Mouse (Mus musculus) layer of hippocampus, adult 18-20 months (tissue): ENCODE data around the gene Tshb. TPM values are rescaled to one million over a fixed set of nuclear protein-coding genes. Genes with fewer than 3 reads are reported as not detected.

Source experiments
- DNase-seq, 2 experiments: peaks; one replicate each; pipeline ENCODE4 v3.0.0; 2022; ENCODE audit warnings: low spot score in 2 of 2
- long read RNA-seq: library from polyadenylated mRNA; stranded (forward); transcript quantifications from one replicate; pipeline ENCODE4 v2.0.0, GENCODE M21; 2021
- total RNA-seq, 2 experiments: library from RNA; stranded (reverse); gene quantifications; 2 replicates each; pipeline ENCODE4 v1.2.3; 2021

Gene Tshb
- total RNA-seq: not detected
- long read RNA-seq: 0 reads

DNA sequence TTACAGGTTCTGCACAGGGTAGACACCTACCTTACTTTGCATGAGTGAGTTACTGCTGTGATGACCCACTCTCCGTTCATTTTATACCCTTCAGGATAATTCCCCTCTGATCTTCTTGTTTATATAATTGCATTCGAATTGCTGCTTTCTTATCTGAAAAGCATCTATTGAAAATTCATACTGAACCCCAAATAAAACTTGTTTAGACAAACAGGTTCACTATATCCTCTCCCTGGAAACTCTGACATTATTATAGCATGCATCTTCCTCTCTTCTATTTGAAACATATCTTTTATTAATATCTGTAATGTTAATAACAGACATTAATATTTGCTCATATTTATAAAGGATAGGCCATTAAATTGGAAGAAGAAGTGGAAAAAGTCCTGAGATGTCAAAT is at the start of gene Tshb:
Gene Tshb (minus strand): TSS at position 101 of the 400 bp plus-strand sequence.
- DNase-seq: no peak

DNA sequence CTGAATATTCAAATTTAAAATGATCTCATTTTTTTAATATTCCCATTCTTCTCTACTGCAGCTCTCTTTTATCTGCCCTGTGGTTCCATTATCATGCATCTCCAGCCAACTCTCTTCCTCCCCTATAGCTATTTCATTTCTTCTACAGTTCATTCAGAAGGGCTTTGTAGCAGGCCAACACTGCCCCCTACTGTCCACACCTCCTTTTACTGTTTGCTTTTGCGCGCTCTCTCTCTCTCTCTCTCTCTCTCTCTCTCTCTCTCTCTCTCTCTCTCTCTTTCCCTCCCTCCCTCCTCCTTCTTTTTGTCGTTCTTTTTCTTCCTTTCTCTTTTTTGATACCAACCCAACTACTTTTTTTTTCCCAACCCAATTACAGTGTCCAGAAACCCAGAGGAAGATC is 21.4 kb upstream of the Tshb start:
- peak; percentile 69 to 90 for DNase-seq

DNA sequence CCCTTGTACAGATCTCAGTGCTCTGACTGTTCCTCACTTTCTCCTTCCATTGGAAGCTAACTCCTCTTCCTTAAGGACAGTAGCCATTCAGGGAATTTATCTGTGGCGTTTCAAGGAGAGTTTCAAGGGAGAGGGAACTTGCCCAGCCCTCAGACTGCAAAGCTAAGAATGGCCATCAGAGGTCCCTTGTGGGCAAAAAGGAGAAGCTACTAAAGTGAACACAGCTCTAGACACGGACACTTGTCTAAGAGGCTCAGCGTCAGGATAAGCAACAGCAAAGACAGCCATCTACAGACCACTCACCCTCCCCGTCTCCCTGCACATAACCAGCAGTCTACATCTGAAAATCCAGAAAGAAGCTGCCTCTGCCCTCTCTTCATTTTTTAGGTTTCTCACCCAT is 4.9 kb upstream of the Tshb start:
- DNase-seq: no peak

DNA sequence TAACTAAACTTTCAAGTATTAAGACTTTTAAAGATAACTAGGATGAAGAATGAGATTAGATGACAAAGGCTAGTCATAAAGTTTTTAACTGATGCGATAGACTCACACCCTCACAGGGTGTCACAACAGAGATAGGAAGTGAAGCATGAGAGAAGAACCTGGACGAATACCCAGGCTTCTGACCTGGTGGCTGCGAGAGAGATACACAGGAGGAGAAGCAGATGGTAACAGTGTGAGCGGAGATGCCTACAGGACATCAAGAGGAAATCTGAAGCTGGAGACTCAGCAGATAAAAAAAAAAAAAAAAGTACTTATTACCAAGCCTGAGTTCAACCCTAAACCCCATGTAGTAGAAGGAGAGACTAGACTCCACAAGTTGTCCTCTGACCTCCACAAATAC is 9.5 kb downstream of the Tshb start:
- DNase-seq: no peak

DNA sequence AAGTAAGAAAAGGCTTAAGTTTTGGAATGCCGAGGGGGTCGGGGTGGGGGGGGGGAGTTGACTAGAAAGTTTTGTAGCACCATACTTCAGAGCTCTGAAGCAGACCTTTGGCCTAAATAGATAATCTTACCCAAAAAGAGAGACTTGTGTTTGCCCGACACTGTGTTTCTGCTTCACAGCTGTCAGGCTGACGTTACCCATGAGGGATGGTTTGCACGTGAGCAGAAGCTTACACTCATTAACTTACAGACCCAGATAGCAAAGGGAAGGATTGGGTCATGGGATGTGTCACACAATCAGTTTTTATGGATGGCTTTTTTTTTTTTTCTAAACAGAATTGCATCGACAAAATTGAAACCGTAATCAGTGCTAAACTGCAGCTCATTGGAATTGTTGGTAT is 17.7 kb downstream of the Tshb start:
- DNase-seq: no peak

DNA sequence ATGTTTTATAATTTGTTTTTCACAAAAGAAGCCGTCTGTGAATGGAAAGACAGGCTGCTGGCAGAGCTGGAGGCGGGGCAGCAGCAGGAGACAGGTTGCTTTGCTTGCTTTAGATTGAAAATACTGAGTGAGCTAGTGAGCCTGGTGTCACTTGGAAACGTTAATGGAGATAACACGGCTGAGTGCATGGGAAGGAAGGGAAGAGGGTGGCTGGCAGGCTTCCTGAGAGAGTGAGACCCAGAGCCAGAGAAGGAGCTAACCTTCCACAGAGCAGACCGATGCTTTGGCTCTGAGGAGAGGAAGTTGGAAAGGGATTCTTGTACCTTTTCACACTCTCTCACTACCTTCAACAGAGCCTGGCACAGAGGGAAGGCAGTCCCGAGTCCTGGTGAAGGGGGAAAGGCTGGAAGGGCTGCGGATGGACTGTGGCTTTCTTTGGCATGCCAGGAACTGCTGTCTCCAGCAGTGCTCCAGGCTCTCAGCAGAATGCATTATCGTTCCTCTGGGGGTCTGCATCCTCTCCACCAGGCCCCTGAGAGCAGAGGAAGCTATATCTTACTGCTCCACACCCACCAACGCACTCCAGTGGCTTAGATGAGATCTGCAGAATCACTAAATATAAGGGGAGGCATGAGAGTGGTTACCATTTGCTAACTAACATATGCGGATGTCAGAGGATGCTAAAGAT is 18.7 kb downstream of the Tshb start:
- peak; percentile 45 to 67 for DNase-seq

DNA sequence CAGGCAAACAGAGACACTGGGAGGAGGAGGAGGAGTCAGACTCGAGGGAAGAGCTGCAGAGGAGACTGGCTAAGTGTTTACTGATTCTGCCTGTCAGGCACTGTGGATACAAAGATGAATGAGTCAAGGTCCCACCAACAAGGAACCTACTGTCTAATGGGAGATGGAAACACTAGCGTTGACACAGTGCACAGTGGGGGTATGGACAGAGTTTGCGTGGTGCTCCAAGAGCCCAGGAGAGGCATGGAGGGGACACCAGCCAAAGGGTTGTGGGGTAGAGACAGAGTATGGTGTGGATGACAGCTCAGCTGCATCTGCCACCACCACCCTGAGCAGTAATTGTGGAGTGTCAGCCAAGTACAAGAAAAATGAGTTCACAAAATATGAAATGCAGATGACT is 20.1 kb downstream of the Tshb start:
- DNase-seq: peak in 1 of 2 experiments; percentile 30

DNA sequence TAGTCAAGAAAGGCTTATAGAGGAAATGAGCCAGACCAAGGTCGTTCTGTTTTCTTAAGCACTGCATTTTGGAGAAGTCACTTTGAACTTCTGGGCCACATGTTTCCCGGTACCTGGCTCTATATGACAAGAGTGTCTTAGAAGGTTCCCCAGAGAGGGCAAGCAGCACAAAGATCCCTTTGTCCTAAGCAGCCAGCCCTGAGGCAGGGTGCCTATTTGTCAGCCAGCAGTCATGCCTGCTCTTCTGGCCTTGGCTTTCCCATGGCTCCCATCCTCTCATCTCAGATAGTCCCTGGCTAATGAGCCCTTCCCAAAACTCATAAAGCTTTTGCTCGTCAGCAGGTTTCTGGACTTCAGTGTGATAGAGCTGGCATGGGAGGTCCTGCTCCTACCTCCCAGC is 22.3 kb downstream of the Tshb start:
- DNase-seq: no peak

DNA sequence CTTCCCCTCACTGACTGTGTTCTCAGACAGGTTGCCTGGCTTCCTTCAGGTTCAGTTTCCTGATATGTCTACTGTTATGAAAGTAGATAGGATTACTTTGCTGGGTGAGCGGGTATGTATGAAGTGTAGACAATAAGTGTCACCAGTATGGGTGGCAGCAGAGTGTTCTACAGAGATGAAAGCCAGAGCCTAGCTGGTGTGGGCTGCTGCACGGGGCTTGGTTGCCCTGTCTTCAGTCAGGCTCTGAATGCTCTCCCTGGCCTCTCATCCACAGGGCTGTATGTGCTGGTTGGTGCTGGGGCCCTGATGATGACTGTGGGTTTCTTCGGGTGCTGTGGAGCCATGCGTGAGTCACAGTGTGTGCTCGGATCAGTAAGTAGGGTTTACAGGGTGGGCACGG is 25.5 kb downstream of the Tshb start:
- no peak for DNase-seq

DNA sequence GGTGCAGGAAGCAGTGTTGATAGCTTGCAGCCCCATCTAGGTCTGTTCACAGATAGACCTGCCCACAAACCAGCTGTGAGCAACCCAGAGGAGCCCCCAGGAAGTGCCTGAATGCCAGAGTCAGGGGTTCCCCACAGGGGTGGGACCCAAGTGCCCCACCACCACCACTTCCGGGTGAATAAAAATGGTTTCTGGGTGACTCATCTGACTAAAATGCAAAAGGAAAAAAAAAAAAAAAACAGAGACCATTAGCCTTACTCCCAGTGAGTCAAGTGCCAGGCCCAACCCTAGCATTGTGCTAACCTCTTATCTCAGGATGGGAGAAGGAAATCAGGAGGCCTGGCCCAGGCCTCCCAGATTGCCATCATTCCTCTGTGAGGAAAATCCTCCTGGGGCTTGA is 26.7 kb downstream of the Tshb start:
- DNase-seq: no peak

DNA sequence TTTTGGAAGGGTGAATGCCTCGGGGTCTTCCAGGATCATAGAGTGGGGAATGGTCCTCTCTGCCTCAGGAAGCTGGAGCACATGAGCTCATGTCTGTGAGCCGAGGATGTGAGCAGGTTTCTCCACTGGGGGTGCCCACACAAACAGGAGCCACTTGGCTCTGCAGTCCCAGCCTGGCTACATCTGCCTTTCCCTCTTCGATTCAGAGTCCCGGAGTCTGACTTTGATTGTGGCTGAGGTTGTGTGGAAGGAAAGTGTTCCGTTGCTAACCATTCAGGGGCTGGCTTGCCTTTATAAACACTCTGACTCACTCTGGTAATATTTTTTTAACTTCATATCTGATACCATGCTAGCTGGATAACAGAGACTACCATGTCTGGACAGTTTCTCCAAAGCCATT is 30.1 kb downstream of the Tshb start:
- no peak for DNase-seq

DNA sequence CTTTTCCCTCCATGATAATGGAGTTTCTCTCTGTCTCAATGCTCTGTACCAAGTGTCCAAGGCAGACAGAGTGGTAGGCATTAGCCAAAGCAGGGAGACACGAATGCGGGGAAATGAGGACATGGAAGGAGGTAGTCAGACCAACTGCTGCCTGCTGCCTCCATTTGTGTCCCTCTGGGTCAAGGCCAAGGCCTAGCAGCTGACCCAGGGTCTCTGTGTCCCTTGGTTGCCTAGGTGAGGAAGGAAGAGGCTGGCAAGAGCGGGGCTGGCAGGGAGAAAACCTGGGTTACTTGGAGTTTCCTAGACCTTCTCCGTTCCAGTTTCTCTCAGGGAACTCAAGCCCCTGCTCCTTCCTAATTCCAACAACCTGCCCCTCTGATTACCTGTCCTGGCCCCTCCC is 30.5 kb downstream of the Tshb start:
- no peak for DNase-seq

DNA sequence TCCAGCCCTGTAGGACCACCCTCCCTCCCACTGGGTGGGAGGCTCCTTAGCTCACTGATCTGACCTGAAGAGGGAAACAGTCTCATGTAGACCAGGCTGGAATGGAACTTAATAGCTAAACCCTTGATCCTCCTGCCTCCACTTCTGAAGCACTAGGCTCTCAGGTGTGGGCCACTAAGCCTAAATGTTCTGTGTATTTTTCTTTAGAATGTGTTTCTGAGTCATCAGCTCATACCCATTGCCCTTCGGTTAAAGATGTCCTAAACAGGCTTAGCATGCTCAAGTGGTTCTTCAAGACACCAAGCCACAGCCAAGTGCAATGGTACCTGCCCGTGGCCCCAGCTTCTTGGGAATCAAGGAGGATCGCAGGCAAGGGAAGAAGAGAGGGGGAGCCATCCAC is 31.0 kb downstream of the Tshb start:
- no peak for DNase-seq

DNA sequence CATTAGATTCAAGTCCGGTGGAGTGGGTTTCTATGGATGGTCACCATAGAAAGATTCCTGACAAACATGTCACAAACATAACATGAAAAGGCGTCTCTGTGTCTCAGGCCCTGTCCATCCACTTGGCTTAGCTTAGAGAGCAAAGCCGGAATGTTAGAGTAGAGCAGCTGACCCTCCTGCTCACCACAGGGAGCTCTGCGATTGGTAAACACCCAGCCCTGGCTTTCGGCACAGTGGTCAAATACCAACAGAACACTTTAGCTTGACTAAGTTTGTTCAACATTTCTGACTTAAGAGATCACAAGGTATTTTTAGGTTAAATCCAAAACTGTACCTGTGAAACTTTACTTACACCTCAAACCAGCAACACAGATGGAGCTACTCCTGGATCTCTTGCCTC is 31.4 kb downstream of the Tshb start:
- no peak for DNase-seq

DNA sequence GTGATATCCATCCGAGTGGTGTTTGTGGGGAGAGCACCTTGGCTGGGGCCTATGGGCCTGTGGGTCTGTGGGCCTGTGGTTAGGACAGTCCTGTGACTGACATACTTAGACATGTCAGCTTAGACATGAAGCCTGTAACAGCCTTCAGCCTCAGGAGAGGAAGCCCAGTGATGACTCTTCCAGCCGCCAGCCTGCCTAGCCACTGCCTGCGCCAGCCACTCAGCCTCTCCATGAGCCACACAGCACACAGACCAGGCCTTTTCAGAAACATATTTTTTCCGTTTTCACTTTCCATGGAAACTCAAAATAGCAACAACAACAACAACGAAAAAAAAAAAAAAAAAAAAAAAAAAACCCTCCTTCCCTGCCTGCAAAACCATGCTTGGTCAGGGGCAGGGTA is 33.8 kb downstream of the Tshb start:
- DNase-seq: no peak

DNA sequence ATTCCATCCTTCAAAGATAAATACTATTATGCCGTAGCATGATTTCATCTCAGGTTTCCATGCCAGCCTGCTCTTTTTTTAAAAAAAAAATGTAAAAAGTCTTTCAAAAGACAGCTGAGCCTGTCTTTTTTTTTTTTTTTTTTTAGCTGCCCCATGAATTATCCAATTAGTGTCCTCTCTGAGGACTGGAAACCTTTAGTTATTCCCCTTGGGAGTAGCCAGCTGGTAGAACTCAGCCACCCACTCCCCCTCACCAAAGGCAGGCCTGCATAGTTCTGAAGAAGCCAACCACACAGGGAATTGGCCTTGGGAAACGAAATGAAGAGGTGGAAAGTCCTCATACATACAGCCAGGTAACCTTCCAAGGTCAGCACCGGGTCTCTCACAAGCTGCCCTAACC is 34.5 kb downstream of the Tshb start:
- no peak for DNase-seq

DNA sequence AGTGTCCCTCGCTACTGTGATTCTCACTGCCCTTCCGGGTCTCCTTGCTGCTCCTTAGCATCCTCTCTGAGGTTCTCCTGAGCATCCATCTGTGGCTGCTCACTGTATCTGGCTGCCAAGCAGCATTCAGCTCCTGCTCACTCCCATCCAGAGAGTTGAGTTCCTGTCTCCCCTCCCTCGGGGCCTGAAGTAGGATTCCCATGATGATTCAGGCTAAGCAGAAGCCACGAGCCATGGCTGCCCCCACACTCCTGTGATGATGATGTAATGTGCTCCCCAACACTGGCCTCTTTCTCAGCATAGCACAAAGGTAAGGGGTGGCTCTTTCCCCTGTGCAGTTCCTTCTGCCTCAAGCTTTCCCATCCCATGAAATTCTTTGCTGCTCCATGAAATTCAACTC is 36.3 kb downstream of the Tshb start:
- no peak for DNase-seq

DNA sequence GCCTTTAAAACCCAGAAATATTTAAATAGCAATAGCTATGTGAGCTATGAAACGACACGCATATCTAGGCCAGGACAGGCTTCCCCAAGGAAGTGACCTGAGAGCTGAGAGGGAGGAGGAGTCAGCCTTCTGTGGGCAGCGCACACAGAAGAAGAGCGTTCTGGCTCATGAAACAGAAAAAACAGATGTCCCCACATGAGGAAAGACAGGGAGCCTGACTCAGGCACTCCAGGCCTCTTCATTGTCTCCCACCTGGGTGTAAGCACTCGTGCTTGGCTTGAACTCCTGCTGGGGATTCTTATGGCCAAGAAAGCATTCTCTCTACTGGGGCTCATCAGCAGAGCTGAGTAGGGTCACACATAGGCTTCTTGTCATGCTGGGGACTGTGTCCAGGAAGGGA is 37.9 kb downstream of the Tshb start:
- DNase-seq: no peak

DNA sequence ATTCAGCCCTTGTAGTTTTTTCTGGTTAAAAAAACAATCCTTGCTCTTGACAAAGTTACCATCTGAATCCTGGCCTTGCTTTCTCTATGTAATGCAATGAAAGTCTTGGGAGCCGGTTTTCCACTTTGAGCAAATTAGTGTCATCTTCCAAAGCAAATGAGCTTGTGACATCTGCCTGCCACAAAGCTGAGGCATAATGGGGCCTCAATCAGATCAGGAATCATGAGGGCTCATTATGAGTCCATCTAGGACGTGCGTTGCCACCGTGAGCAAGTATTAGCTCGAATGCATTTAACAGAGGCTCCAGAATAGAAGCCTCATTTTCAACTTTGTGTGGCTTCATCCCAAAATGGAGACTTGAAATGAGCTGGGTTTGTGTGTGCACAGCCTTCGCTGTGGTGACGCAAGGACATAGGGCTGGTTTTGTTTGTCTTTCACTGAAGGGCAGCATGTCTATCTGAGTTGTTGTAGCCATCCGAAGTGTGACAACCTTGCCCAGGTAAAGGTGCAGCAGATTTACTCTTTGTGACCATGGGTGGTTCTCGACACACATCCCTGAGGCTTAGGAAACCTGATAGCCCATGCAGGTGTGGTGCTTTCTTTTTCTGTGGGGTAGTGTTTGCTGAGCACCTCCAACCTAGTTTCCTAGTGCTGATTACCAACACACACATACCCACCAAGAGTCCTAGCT is 38.6 kb downstream of the Tshb start:
- no peak for DNase-seq

DNA sequence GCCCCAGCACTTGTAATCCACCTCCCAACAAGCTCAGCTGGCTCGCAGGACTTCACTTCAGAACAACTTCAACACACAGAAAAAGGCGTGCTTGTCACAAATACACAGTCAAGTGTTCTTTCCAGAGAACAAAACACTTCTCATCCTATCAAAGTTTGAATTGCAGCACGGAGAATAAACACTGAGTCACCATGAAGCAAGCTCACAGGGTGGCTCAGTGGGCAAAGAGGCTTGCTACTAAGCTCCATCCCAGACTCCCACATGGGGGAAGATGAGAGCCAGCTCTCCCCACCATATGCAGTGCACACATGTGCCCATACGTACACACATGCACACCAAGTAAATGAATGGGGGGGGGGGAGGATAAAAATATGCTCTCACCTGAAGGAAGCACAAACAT is 39.3 kb downstream of the Tshb start:
- DNase-seq: no peak

DNA sequence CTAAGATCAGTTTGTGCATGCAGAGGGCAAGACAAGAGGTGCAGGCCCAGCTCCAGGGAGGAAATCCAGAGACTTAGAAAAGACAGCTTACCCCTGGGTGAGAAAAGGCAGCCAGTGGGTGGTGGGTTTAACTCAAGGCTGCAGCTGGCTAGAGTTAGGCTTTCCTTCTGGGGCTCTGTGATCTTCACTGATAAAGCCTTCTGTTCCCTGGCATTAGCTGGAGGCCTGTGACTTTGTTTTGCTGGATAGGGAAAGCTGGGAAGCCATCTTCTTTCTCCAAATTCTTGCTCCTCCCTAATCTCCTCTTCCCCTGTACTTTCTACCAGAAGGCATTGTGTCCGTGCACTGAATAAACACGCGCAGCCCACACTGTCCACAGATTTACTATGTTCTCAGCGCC is 39.8 kb downstream of the Tshb start:
- DNase-seq: no peak

DNA sequence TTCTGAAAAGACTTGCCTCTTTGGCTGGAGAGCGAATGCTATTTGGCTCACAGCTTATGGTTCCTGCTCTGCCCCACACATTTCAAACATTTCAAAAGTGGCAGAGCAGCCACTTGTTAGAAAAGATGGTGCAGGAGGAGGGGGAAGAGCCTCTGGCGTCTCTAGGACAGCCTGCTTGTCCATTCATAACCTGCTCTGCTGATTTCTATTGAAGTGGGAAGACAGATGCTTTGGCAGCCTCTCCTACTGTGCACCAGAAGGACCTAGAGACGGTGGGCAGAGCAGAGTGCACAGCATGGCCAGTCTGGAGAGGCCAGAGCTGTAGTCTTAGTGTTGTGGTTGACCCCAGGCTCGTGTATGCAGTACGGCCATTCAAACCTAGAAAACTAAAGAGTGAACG is 43.6 kb downstream of the Tshb start:
- DNase-seq: no peak

DNA sequence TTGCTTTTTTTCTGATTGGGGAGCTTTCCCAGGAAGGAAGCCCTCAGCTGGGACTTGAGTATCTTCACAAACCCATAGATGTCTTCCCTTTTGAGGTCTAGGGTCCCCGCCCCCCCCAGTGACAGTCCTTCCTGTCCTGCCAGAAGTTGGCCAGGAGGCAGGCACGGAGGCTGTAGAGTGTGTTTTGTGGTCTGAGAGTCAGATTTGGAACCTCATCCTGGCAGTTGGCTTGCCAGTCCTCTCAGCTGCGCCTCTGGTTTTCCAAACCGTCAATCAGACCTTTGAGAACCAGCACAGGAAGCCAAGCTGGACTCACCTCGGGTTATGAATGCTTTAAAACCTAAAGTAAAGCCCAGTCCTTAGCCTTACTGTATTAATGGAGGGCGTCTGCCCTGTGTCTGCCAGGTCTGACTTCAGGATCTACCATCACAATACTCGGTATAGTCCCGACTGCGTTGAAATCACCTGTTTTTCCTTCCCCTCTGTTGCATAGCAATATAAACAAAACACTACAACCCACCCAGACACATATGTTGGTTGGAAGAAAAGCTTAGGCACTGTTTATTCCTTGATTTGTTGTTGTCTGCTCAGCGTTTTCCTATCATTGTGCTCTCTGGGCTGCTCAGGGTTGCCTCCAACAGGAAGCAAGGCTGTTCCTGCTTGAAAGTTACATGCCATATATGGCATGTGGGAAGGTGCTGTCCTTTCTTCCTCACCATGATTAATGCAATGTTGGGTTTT is 44.2 kb downstream of the Tshb start:
- no peak for DNase-seq
